16 mouse cellular contexts compared by ENCODE assay signal in the genomic region with DNA sequence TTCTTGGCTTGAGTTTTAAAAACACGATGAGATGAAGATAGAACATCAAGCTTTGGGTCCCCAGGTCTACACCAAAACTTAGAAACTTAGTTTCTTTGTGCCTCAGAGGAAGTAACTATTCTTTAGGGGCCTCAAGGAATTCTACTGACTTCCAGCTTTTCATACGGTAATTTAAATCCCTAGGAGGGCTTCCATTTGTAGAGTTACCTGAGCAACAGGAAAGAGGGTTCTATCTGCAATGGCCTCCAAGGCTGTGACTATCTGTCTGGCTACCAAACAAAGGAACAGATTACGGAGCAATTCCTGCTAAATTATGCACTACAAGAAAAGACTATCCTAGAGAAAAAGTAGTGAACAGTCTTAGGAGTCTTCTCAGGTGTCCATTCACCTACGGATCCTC.
"Had no signal": no experiment of that assay in that cellular context is flagged by ENCODE, and none has a peak within 500 bp of the region (broad histone marks: within the 10 kb centered on the region; RNA-seq: fewer than 3 reads in every experiment).

No protein-coding gene starts in this region.

- H3K4me3 ChIP-seq: lung, embryonic 15.5 days; midbrain, embryonic 10.5 days; midbrain, embryonic 12.5 days; myocyte; neural tube, embryonic 12.5 days; stomach, embryonic 15.5 days had no signal

- H3K9ac ChIP-seq: liver, postnatal 0 days; lung, embryonic 15.5 days; midbrain, embryonic 12.5 days; neural tube, embryonic 12.5 days; stomach, embryonic 15.5 days had no signal

- H3K4me1 ChIP-seq: lung, embryonic 15.5 days; midbrain, embryonic 12.5 days; neural tube, embryonic 12.5 days; stomach, embryonic 15.5 days had no signal

- H3K27me3 ChIP-seq: lung, embryonic 15.5 days; midbrain, embryonic 12.5 days; neural tube, embryonic 12.5 days; stomach, embryonic 15.5 days had no signal

- H3K36me3 ChIP-seq: lung, embryonic 15.5 days; midbrain, embryonic 10.5 days; midbrain, embryonic 12.5 days; neural tube, embryonic 12.5 days; stomach, embryonic 15.5 days had no signal

- H3K27ac ChIP-seq: lung, embryonic 15.5 days; midbrain, embryonic 10.5 days; midbrain, embryonic 12.5 days; neural tube, embryonic 12.5 days; stomach, embryonic 15.5 days; stomach, postnatal 0 days had no signal

- H3K9me3 ChIP-seq: lung, embryonic 15.5 days; midbrain, embryonic 10.5 days; midbrain, embryonic 12.5 days; neural tube, embryonic 12.5 days; stomach, embryonic 15.5 days had no signal

- DNase-seq: liver, postnatal 0 days; lung, adult 2 months; lung, postnatal 14 days; lung, postnatal 36 days; midbrain, embryonic 14.5 days; right cerebral cortex, postnatal 14 days; thymus, adult 2 months; thymus, postnatal 25 days; thymus, postnatal 4 days had no signal
